Mouse (Mus musculus): ENCODE results near the gene Itpr2.

The Itpr2 gene

GRCm38 (mm10) chr6:146215302-146215701, 286.7 kb downstream of the Itpr2 start:
- DNase-seq = no peak

DNA sequence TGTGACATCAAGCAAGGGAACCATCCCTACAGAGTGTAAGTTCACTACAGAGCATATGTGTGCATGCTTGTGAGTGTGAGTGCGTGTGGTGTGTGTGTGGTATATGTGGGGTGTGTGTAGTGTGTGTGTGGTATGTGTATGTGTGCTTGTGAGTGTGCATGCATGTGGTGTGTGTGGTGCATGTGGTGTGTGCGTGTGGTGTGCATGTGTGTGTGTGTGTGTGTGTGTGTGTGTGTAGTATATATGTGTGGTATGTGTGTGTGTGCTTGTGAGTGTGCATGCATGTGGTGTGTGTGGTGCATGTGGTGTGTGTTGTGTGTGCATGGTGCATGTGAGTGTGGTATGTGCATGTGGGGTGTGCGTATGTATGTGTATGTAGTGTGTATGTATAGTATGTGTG, 289.7 kb downstream of the Itpr2 start:
- DNase-seq = no peak

DNA sequence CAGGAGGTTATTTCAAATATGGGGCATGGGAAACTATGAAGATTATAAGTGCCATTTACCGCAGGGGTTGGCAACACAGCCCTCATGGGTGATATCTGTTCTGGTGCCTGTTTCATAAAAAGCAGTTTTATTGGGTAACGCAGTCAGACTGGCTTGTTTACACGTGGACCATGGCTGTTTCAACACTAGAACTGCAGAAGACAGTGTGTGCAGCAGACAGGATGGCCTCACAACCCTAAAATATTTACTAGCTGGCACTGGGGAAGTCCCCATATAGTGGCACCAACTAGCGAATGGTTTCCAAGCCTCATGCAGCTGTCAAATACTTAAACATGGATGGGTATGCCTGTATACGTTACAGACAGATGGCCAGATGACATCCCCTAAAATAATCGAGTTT, 290.8 kb downstream of the Itpr2 start:
- no peak for DNase-seq

DNA sequence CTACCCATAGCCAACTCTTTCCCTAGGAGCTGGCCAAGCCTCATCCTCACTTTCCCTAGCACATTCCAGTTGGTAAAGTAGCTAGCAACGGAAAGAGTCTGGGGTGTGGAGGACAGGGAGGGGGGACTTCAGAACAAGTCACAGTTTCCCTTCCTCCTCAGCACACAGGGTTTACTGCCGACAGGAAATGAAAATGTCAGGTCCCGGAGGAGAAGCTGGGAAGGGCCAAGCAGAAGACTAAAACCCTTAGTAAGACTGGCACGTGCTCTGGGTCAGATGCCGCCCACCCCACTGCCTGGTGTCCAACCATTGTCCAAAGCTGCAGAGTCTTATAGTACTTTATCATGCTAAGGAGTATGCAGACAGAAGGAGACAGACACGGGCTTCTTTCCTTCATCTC, 293.0 kb downstream of the Itpr2 start:
- DNase-seq = peak; percentile 44 to 72

DNA sequence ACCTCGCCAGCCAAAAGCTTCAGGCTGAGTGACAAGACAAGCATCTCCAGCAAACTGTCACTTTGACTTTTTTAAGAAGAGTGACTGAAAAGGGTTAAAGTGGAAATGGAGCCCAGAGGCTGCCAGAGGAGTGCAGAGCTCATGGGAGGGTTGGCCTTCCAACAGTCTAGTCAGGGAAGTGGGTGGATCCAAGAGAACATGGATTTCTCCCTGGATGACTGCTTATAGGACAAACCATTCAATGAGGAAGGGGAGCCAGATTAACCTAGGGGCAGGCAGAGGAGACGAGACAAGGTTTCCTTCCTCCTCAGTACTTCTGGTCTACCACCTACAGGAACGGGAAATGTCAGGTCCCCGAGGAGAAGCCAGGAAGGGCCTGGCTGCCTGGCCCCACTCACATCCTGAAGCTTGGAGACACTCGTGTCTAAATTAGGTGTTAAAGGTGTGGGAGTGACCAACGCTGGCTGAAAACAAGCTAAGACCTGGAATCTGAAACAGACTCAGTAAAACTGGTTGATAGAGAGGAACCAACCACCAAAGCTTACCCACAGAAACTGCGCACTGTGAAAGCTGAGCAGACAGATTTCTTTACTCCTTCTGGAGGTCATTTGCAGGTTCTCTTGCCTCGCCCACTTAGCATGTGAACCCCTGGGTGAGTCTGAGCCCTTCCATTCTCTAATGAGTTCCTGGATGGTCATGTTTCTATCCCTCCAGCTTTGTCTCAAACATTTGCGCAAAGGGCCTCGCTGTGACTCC, 294.6 kb downstream of the Itpr2 start:
- peak; percentile 42 to 74 for DNase-seq

- DNase-seq = no peak
Observed at GRCm38 (mm10) chr6:146205136-146205535, 296.9 kb downstream of the Itpr2 start.

DNA sequence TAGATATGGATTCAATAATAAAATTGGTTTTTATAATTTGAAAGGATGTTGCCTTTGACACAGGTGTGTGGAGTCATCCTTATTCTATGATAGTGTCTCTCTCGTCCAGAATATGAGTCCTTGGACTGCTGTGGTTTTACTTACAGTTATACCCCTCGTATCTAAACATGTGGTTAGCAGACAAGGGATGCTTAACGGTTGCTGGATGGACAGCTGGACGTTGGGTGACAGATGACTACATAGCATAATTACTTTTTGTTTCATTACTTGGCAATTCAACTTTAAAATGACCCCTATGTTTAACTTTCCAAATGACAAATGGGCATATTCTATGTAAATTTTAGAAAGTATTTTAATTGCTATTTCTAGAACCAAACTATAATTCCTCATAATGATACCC, 297.6 kb downstream of the Itpr2 start:
- DNase-seq = no peak

- no peak for DNase-seq
Observed at GRCm38 (mm10) chr6:146197868-146198379, 304.1 kb downstream of the Itpr2 start.

GRCm38 (mm10) chr6:146196701-146197100, 305.3 kb downstream of the Itpr2 start:
- DNase-seq = no peak

DNA sequence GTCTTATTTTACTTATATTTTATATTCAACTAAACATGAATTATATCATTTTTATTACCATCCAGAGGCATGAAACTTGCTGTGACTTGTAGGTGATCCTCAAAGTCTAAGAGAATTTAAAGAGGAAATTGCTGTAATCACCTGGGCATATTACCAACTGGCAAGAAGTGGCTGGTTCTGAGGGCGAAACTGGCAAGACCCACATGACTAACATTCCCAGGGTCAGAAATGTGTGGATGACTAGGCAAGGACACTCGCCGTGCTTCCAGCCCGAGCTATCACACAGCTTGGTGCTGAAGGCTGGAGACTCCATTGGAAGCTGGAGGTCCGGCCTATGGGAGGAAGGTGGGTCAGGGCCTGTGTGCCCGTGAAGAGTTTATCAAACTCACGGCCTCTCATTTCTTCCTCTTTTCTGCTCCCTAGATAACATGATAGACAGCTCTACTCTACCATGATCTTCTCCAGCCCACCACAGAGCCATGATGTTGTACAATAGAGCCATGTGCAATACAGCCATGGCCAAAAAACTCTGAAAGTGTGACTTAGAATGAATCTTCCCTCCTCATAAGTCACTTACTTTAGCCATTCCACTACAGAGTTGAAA, 306.1 kb downstream of the Itpr2 start:
- no peak for DNase-seq

DNA sequence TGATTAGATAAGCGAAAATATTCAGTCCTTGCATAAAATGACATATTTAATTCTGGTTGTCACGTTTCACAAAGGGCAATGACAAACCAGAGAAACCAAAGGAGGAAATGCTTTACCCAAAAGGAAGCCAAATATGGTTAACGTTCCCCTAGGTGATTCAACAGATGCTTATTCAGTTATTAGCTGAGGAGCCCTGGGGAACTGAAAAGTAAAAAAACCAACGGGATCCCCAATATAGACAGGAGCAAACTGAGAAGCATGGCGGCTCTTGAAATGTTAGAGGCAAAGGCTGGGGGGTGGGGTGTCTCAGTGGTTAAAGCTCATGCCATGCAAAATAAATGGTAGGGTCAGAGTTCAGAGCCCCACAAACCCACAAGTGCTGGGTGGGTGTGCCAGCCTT, 310.1 kb downstream of the Itpr2 start:
- DNase-seq = no peak

GRCm38 (mm10) chr6:146190006-146190405, 312.0 kb downstream of the Itpr2 start:
- DNase-seq = no peak

GRCm38 (mm10) chr6:146185532-146185931, 316.5 kb downstream of the Itpr2 start:
- DNase-seq = no peak

DNA sequence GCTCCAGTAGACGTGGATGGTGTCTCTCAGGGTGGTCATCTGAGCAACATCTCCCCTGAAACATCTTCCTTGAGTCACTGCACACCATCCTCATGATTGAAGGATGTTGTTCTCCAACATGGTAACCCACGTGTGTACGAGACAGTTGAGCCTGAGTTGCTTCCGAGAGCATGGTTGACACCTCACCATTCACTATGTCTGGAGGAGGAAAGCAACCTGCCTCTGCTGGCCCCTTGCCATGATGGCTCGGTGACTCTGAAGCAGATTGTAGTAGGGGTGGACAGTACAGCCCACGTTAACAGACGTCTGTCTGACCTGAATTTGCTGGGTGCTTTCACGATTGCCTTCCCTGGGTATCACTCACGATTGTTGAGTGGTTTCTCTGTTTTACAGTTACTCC, 317.3 kb downstream of the Itpr2 start:
- no peak for DNase-seq

GRCm38 (mm10) chr6:146174644-146175250, 327.3 kb downstream of the Itpr2 start:
- DNase-seq = no peak

GRCm38 (mm10) chr6:146170603-146171051, 331.4 kb downstream of the Itpr2 start:
- DNase-seq = peak; percentile 46 to 54

DNA sequence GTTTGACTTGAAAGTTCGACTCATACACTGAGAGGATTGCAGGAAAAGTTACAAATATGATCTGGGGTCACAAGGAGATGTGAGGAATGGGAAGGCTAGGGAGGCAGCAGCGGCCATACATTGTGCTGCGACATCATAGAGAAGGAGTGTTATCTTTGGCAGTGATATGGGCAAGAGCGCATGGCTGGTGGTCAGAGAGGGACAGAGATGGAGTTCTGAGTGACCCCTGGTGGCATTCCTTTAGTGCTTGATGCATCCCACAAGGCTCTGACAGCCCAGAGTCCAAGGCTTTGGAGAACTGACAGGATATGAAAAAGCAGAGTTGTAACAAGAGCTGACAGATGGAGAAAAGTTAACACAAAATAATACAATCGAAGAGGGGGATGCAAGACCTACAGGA, 334.8 kb downstream of the Itpr2 start:
- no peak for DNase-seq

- DNase-seq = no peak
Observed at GRCm38 (mm10) chr6:146159641-146160040, 342.4 kb downstream of the Itpr2 start.

DNA sequence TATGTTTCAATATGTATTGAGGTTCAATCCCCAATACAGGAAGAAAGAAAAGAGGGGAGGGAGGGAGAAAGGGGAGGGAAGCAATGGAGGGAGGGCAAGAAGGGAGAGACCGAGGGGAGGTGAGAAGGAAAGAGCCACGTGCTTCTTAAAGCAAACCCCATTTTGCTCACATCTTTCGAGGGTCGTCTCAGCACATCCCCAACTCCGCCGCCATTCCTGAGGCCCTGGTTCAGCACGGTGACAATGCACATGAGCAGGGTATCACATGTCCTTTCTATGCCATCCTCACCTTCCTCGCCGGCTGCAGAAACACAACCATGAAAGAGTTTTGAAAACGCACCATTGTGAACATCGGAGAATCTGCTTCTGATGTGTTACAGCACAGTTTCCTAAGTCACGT, 343.3 kb downstream of the Itpr2 start:
- DNase-seq = no peak

DNA sequence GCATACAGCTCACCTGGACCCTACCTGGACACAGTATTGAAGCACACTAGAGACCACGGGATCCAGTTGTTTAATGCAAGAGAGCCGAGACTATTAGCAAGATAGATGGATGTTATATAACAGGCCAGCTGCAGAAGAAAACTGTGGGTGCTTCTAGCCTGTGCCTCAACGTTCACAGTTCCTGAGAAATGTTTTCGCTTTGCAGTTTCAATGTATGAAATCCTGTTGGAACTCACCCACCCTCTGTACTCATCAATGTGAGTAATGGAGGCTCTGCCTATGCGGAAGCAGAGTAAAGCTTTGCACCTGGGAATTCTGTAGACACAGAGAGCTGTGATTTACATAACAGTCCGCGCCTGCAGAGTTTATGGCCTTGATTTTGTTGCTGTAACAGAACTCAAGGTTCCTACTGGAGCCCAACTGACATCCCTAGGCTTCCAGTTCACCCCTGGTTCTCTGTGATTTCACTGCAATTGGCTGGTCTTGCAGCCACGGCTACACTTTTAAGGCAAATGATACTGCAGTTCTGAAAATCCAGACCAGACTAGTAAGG, 344.0 kb downstream of the Itpr2 start:
- no peak for DNase-seq

DNA sequence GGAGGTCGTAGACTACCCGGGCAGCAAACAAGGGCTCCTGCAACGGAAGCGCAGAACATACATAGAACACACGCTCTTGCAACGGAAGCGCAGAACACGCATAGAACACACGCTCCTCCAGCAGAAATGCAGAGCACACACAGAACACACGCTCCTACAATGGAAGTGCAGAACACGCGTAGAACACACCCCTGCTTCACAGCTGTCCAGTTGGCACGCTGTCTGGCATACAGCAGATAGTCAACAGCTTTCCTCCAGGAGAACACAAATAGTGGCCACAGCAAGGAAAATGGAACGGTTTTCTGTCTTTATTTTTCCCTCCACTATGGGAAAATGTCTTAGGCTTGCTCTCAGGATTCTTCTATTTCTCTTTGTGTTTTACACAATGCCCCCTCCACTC, 344.9 kb downstream of the Itpr2 start:
- no peak for DNase-seq

DNA sequence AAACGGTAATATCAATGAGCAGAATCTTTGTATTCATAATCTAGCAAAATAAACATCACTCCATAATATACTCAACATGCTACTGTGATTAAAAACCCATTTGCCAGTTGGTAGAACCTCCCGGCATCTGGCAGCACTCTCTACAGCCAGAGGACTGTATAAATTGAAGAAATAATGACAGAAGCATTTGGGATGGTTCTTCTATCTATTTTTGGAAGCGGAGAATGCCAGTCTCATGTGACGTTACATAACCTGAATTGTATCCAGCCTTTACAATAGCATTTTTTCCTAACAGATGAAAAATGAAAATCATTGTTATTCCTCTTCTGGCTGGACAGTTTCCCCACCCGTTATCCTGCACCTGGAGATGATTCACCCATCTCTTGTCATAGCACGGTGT, 345.5 kb downstream of the Itpr2 start:
- DNase-seq = no peak

DNA sequence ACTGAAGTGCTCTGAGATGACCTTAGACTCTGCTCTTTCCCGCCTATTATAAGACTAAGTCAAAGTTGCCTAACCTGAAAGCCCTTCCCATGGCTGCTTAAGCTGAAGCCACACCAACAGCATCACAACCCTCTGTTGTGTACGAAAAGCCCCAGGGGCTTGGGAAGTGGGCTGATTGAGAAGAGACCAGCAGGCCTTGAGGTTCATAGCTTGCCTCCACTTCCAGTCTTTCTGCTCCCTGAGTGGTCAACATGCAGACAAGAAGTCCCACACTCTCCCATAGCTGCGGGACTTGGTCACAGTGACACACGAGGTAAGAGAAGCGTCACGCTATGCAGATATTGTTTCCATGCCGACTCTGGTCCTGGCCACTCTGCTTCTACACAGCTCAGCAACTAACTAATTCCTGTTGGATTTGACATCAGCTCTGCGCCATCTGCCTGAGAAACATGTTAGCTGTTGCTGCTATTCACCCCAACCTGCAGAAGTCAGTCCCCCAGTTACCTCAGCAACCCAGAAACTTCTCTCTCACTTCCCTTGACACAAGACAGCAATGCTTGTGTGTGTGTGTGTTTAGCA, 346.8 kb downstream of the Itpr2 start:
- no peak for DNase-seq
